Mouse (Mus musculus) B cell, adult 2 months (primary cell): Measurements from ENCODE around the gene Spice1.

Source experiments
- DNase-seq, 2 experiments: peaks; one replicate each; pipeline ENCODE4 v3.0.0; 2022

The Spice1 gene

GRCm38 (mm10) chr16:44347071-44347901, at the start of gene Spice1:
TSS of gene Spice1 (plus strand) at chr16:44347121.
- DNase-seq: peak; percentile 98

- DNase-seq: peak; percentile 7 to 17
Observed at GRCm38 (mm10) chr16:44299438-44300093, 47.4 kb upstream of the Spice1 start.

- DNase-seq: no peak
Observed at GRCm38 (mm10) chr16:44302126-44302892, 44.6 kb upstream of the Spice1 start.

- DNase-seq: no peak
Observed at GRCm38 (mm10) chr16:44303822-44304221, 43.1 kb upstream of the Spice1 start.

- no peak for DNase-seq
Observed at GRCm38 (mm10) chr16:44305606-44306005, 41.3 kb upstream of the Spice1 start.

GRCm38 (mm10) chr16:44313422-44313821, 33.5 kb upstream of the Spice1 start:
- no peak for DNase-seq

GRCm38 (mm10) chr16:44316350-44316749, 30.6 kb upstream of the Spice1 start:
- DNase-seq: no peak

- no peak for DNase-seq
Observed at GRCm38 (mm10) chr16:44320232-44320631, 26.7 kb upstream of the Spice1 start.

GRCm38 (mm10) chr16:44328644-44329043, 18.3 kb upstream of the Spice1 start:
- no peak for DNase-seq

- DNase-seq: peak; percentile 23 to 38
Observed at GRCm38 (mm10) chr16:44330657-44331056, 16.3 kb upstream of the Spice1 start.

- DNase-seq: no peak
Observed at GRCm38 (mm10) chr16:44331154-44331553, 15.8 kb upstream of the Spice1 start.

GRCm38 (mm10) chr16:44331671-44331994, 15.3 kb upstream of the Spice1 start:
- DNase-seq: no peak

- DNase-seq: peak; percentile 55 to 63
Observed at GRCm38 (mm10) chr16:44331995-44332860, 14.7 kb upstream of the Spice1 start.

GRCm38 (mm10) chr16:44332861-44333284, 14.0 kb upstream of the Spice1 start, which contains the start of gene Sidt1:
TSS of gene Sidt1 (minus strand) at chr16:44333196.
- peak in 1 of 2 experiments; percentile 60 for DNase-seq

GRCm38 (mm10) chr16:44337541-44337940, 9.4 kb upstream of the Spice1 start:
- no peak for DNase-seq

- no peak for DNase-seq
Observed at GRCm38 (mm10) chr16:44349801-44350397, 3.0 kb downstream of the Spice1 start.

GRCm38 (mm10) chr16:44356291-44356690, 9.4 kb downstream of the Spice1 start:
- no peak for DNase-seq

- DNase-seq: peak; percentile 59 to 71
Observed at GRCm38 (mm10) chr16:44357571-44358268, 10.8 kb downstream of the Spice1 start.

GRCm38 (mm10) chr16:44361921-44362890, 15.3 kb downstream of the Spice1 start:
- DNase-seq: peak; percentile 50 to 62

- DNase-seq: no peak
Observed at GRCm38 (mm10) chr16:44365522-44365921, 18.6 kb downstream of the Spice1 start.
